Mouse (Mus musculus): ENCODE data around the gene Trabd2b.

Trabd2b gene

DNA sequence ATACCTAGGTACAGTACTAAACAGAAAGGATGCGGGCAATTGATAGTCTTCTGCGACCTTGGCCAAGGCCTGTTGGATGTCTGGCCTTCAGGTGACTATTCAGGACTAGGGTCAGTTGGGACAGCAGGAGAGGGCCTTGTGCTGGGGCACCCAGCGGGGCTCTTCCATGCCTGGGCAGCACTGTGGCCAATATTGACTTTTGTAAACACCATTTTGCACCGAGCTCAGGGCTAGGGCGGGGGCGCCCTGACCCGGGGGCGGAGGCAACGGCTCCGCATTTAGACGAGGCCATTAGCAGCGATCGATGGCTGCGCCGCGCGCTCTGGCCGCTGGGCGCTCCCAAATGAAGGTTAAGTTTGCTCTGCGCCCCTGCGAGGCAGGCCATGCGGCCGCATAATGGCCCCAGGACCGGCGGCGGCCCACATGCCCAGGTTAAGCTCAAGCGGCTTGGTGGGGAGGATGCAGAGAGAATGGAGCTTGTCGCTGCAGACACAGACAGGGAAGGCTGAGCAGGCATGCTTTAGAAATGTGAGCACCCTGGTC, 242.1 kb downstream of the Trabd2b start:
- DNase-seq (ENCODE audit: low spot score in 2 of 2), result no peak

DNA sequence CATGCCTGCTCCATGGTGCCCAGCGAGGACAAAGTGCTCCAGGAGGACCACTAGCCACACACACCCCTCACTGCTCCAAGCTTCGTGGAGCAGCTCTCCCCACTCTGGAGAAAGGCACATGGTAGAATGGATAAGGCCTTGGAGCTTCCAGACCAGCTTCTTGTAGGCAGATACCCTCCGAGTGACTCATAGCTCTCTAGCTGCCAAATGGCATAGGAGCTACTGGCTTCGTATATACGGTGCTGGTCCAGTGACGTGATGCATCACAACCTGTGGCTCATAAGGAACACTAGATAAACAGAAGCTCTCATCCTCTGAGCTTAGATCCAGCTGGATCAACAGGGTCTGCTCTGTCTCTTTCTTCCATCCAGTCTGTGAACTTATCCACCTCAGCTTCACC, 244.0 kb downstream of the Trabd2b start:
- no peak for DNase-seq (ENCODE audit: low spot score in 2 of 2)

DNA sequence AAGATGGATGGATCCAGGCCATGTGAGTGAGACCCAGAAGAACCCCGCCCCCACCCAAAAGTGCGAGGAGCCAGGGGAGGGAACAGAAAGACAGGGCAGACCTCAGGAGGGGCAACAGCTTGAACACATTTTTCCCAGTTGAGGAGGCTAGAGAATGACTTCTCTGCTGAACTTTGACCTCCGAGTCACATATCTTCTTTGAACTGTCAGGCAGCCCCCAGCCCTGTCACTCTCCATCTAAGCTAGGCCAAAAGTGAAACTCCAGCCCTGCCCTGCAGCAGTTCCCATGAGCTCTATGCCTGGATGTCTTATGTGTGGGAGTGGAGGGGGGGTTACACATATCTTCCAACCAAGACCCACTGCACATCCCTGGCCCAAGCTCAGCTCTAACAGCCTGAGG, 244.5 kb downstream of the Trabd2b start:
- DNase-seq (ENCODE audit: low spot score in 2 of 2), result no peak

DNA sequence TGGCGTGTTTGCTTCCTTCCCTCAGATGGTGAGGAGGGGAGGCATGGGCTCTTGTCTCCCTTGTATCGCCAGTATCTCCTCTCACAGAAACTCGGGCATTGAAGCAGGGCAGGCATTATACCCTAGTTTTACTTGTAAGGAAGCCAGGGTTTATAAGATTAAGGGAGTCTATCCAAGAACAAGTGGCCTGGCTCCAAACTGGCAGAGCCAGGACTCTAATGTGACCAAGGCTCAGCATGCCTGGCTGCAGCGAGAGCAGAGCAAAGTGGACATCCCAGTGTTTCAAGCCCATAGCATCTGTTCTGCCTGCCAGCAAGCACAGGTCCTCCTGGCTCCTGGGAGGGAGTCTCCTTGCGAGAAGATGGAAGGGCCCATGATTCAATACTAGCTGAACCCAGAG, 245.1 kb downstream of the Trabd2b start:
- DNase-seq (ENCODE audit: low spot score in 2 of 2), result no peak

DNA sequence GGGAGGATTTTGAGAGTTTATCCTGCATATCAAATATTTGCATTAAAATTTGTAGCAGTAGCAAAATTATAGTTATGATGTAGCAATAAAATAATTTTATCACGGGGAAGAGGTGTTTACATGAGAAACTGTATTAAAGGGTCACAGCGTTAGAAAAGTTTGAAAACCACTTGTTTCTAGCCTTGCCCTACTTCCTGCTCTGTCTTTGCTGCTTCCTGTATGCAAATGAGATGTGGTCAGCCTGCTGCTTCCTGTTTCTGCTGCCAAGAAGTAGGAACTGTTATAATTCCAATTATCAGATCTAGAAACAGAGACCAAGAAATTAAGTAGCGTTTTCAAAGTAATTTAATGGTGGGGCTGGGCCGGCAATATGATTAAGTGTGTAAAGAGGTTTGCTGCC, 245.9 kb downstream of the Trabd2b start:
- DNase-seq (ENCODE audit: low spot score in 2 of 2), result no peak

DNA sequence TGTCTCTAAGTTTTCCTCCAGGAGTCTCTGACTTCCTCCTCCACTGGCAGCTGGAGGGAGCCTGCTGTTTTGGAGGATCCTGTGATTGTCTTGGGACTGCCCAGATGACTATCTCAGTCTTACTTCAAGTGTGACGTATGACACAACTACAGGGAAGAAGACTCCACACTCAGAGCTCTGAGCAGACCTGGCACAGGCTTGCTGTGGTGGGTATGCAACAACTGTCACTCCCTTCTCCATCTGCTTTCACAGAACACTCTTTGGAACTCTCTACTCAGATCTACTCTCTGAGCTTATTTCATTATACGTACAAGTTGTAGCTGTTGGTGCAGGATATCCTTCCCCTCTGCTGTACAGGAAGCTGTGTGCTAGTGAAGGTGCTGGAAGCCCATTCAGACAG, 251.4 kb downstream of the Trabd2b start:
- no peak for DNase-seq (ENCODE audit: low spot score in 2 of 2)

DNA sequence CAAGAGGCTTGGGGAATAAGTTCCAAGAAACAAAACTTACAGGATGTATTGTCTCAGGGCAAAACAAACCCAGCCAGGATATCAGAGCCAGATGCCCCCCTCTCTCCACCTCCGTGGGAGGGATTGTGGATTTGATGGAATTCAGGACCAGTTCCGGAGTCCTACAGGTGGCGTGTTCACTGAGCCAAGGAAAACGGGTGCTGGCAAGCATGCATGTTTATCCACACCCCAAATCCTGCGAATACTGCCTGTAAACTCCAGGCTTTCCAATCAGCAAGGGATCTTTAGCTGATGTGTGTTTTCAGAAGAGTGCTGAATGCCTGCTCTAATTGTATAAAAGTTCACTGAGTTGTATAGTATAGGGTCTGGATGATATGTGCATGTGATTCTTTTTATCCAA, 253.4 kb downstream of the Trabd2b start:
- no peak for DNase-seq (ENCODE audit: low spot score in 2 of 2)

DNA sequence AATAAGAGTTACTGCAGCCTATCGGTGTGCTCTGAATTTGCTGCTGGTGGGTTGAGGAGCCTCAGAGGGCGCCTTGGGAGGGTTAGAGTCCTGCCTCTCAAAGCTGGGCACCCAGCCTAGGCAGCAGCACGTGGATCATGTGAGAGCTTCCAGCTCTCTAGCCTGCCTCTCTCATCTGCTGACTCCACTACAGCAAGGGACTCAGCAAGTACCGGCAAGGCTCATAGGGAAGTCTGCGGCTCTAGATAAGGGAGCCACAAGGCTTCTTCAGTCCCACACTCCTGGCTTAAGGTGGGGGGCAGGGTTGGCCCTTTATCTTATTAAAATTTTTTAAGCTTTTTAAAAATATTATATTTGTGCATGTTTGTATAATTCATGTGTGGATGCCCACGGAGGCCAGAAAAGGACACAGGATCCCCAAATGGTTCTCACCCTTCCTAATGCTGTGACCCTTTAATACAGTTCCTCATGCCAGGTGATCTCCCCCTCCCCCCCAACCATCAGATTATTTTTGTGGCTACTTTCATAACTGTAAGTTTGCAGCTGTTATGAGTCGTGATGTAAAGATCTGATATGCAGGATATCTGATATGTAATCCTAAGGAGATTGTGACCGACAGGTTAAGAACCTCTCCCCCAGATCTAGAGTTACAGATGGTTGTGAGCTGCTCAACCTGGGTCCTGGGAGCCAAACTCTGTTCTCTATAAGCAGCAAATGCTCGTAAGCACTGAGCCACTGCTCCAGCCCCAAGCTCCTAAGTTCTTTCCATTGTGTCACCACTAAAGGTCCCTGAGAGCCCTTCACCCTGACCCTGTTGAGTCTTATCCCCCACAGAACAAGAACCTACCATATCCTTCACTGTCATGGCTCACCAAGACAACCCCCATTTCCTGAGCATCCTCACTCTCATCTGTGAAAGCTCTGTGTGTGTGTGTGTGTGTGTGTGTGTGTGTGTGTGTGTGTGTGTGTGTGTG, 257.8 kb downstream of the Trabd2b start:
- no peak for DNase-seq (ENCODE audit: low spot score in 2 of 2)
